Mouse (Mus musculus): Measurements from ENCODE around the gene Lrrc1. TPM values are rescaled to one million over a fixed set of nuclear protein-coding genes. Genes with fewer than 3 reads are reported as not detected.
A peak's percentile ranks its signal among the peaks of the same experiment; 100 is the strongest.

Lrrc1 gene
- total RNA-seq, 2 experiments from 2014 or later: 0.71 to 0.84 TPM

DNA sequence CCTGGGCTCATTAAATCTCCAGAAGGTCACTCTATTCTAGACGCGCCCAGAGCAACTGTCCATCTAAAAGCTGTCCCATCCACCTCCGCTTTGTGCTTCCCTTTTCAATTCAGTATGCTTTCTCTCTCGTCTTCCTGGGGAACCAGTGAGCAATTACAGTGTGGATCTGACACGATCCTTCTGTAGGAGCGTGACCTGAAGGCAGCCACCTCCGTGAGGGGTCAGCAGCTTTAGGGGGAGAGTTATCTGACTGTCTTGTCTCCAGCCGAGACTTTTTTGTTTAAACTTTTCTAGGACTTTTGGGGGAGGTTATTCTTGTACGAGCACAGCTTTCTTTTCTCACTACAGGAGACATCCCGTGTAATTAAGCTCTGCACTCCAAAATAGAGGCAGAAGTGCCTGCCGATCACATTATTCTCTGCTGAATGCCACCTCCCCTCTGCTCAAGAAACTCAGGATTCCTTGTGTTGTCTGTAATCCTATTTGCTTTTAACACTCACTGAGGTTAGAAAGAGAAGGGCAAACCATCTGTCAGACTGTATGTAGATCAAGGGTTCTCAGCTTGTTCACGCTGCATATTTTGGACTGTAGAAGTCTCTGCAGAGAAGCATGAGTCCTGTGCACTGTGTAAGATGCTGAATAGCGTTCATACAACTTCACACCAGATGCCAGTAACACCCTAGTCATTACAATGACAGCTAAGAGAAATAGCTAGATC, 24.3 kb upstream of the Lrrc1 start:
- DNase-seq: no peak
- no peak overlapping the region for H3K4me3 ChIP-seq

DNA sequence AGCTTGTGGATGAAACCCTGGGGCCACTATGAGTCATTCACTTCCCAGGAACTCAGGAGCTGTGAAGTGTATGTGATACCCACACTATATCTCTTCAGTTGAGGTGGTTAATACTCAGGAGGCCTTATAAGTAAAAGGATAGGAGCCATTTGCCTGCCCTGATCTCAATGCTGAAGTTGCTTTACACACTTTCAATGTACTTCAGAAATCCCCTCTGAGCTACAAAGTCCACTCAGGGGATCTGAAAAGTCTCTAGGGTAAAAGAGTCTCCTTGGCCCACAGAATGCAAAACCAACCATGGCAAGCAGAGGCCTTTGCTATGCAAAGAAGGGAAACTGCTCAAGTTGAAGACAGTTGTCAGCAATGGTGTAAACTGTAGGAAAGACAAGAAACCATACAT, 17.2 kb upstream of the Lrrc1 start:
- no peak for TF ChIP-seq CTCF (IDR thresholded peaks at IDR 0.05)
- DNase-seq: no peak
- intact Hi-C loops (cut with DNase I): no loop called here
- H3K4me3 ChIP-seq: no peak overlapping the region
- H3K27ac ChIP-seq: no peak overlapping the region

More for the DNA sequence above, 24.3 kb upstream of the Lrrc1 start:
- intact Hi-C loops (cut with DNase I): no loop called here
- TF ChIP-seq CTCF (IDR thresholded peaks at IDR 0.05): no peak
- no peak overlapping the region for H3K27ac ChIP-seq

DNA sequence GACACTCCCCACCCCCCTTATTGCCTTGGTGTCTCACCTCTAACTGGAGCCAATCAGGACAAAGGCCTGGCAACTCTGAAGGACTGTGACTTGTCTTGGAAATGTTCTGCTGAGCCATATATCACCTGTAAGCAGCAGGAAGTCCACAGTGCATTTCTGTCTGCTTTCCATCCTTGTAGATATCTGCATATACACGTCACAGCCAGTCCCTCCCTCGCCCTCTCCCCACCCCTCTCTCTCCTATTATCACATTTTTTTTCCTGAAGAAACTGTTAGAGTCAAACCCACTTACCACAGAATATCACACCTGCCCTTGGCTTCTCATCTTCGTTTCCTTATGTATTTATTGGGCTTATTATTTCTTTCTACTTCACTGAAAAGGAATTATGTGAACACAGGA, 13.3 kb upstream of the Lrrc1 start:
- intact Hi-C loops (cut with DNase I): no loop called here
- no peak overlapping the region for H3K27ac ChIP-seq
- no peak for DNase-seq
- no peak for TF ChIP-seq CTCF (IDR thresholded peaks at IDR 0.05)
- no peak overlapping the region for H3K4me3 ChIP-seq

DNA sequence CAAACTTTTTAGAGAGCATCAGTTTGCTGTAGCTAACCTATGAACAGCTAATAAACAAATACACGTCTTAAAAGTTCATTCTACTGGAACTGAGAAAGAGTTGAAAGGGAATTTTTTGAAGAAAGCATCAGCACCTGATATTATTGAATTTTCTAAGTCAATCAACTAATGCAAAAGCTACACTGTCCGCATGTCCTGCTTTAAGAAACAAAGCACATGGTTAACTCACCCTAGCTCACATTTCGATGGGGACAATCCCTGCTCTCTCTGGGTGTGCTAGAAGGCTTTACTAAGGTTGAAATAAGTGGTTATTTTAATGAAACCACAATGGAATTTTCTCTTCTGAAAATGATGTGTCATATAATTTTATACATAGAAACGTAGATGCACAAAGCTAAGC, 12.5 kb upstream of the Lrrc1 start:
- Histone ChIP-seq H3K4me3 (no peak overlapping the region), H3K27ac (no peak overlapping the region)
- TF ChIP-seq CTCF (IDR thresholded peaks at IDR 0.05): no peak
- intact Hi-C loops (cut with DNase I): no loop called here
- no peak for DNase-seq

DNA sequence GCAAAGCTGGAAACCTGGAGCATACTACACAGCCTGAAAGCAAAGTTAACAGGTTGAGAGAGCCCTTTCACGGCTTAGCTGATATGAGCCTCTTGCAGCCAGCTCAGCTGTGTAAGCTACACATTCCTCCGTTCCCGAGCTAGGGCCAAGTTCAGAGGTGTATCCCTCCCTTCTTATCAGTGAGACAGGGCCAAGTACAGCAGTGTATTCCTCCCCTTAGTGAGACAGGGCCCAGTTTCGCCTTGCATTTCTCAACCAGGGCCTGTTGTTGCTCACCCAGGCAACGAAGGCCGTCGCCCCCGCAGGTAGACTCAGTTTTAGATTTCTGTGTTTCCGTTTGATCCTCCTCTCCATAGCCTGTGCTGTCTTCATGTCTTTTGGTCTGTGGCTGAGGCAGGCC, 11.8 kb upstream of the Lrrc1 start:
- no peak overlapping the region for H3K27ac ChIP-seq
- no peak overlapping the region for H3K4me3 ChIP-seq
- no peak for TF ChIP-seq CTCF (IDR thresholded peaks at IDR 0.05)
- intact Hi-C loops (cut with DNase I): no loop called here
- no peak for DNase-seq

DNA sequence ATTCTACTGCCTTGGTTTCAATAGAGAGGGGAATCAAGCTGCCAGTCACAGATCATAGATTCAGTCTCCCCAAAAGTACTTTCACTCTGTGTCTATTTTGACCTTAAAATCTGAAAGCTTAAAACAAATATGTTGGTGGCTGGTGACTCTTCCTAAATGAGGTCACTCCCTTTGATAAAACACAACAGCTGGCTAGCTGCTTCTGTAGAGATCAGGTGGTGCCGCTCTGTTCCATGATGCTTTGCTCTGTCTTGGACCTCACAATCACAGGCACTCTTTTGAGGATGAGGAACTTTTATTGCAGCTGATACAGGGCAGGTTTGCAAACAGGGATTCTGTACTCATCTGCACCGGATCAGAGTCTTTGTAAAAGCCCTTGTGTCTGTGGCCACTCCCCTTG, 8.8 kb upstream of the Lrrc1 start:
- no peak overlapping the region for H3K27ac ChIP-seq
- intact Hi-C loops (cut with DNase I): no loop called here

DNA sequence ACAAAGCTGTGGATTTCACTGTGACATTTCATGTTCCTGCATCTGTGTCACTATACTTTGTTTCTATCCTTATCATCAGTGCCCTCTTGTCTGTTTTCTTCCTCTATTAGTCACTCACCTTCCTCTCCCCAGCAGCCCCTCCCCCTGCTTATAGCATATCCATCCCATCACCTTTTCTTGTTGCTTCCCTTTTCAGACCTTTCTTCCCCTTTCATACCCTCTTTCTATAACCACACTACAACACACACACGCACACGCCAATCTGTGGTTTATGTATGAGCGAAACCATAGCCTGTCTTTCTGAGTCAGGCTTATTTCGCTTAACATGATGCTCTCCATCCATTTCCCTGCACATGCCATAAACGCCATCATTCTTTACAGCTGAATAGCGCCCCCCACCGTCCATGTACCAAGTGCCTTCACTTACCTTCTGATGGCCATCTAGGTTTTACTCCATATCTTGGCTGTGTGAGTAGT, 6.4 kb upstream of the Lrrc1 start:
- intact Hi-C loops (cut with DNase I): no loop called here
- no peak for TF ChIP-seq CTCF (IDR thresholded peaks at IDR 0.05)
- no peak overlapping the region for H3K4me3 ChIP-seq
- no peak overlapping the region for H3K27ac ChIP-seq
- no peak for DNase-seq

More for the DNA sequence above, 8.8 kb upstream of the Lrrc1 start:
- TF ChIP-seq CTCF (IDR thresholded peaks at IDR 0.05): no peak
- DNase-seq: no peak
- no peak overlapping the region for H3K4me3 ChIP-seq

DNA sequence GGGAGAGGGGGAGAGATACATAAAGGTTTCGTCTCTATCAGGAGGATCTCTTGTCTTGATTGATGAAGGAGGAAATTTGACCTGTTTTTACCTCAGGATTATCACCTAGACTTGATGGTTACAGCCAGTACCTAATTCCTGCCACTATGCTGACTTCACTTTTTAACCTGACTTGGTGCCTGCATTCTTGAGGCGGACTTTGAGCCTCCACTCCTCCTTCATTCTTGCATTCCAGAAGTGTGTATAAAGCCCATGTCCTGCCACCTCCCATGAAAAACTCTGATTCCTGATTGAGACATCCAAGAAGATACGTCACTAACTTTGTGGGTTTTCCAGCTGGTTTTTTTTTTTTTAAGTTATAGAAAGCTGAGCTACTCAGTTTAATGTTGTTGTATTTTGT, 1.3 kb upstream of the Lrrc1 start:
- H3K4me3 ChIP-seq: no peak overlapping the region
- no peak for TF ChIP-seq CTCF (IDR thresholded peaks at IDR 0.05)
- DNase-seq: no peak
- intact Hi-C loops (cut with DNase I): no loop called here
- no peak overlapping the region for H3K27ac ChIP-seq

DNA sequence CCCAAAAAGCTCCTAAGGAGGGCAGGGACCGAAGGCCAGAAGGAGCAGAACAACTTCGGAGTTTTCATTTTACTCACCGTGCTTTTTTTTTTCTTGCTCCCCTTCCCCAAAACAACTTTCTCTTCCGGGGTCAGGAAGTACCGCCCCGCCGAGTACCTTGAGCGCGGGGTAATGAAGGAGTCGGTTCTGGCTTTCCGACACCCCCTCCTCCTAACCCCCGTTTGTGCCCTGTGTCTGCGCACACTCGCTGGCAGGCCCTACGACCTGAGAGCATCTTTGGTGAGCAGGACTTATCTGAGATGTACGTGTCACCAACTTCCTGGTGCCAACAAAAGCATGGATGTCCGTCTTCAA, 375 bp upstream of the Lrrc1 start:
- Histone ChIP-seq H3K27ac (peak overlapping the region; percentile 71), H3K4me3 (peak overlapping the region; percentile 78)
- intact Hi-C loops (cut with DNase I): no loop called here
- DNase-seq: peak; percentile 23
- no peak for TF ChIP-seq CTCF (IDR thresholded peaks at IDR 0.05)

DNA sequence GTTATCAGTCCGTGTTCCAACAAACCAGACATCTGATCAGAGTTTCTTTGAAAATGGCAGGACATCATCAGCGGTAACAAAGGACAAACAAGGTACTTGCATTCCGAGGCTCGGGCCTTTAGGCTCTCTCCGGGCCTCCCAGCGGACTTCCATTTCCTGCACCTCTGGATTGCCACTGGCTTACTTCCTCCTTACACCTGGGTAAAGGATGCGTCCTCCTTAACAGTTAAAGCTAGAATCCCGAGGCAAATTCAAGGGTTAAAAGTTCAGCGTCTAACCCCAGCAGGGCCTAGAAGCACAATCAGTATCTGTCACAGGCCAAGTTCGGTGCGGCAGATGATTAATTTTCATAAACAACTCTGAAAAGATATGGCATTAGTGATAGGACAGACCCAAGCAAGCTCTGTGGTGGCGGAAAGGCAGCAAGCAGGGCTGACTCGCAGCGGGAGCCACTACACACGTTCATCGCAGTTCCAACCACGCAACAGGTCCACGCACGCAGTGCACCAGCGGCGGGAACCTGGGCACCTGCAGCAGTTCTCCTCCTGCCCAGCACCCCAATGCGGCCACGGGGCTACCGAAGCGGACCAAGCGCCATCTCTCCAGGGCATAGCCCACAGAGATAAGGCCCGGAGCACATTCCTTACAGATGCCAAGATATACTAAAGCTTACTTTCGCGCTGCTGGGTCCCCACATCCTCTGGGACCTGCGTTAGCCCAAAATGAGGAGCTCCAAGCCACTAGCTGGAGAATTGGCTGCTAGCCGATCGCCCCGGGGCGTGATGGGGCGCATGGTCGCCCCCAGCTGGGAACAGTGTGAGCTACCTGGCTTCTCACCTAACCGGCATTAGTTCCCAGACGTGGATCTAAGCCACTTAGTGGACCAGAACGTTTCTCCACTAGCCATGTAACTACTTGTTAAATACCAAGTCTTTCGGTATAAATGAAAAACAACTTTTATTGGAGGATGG, 1.0 kb downstream of the Lrrc1 start:
- peak; percentile 26; the same call in 1 of the 2 replicates for TF ChIP-seq CTCF (IDR thresholded peaks at IDR 0.05)
- Histone ChIP-seq H3K27ac (peak overlapping the region; percentile 71), H3K4me3 (peak overlapping the region; percentile 78)
- intact Hi-C loops (cut with DNase I): loop anchor here (1.0 to 5.0 kb wide), 2 partner anchors 116 to 207 kb away; no protein-coding TSS in a partner anchor
- peak; percentile 46 for DNase-seq

DNA sequence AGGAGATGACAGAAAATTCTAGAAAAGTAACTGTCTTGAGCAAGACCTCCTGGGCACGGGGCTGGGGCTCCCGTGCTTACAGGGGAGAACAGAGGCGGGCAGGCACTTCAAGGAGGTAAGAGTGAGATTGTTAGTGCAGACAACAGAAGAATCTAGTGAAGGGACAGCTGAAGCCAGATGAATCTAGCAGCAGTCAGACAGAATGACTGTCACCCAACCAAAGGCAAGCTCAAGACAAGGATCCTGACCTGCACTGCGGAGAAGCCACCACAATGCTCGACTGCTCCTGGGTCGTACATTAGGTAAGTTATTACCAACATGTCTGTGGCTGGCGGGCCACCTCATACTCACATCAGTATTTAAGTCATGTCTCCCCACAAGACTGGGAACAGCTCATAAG, 3.1 kb downstream of the Lrrc1 start:
- no peak for TF ChIP-seq CTCF (IDR thresholded peaks at IDR 0.05)
- intact Hi-C loops (cut with DNase I): loop anchor here (5.0 kb wide), 1 partner anchor 114 kb away; no protein-coding TSS in a partner anchor
- no peak for DNase-seq
- Histone ChIP-seq H3K4me3 (no peak overlapping the region), H3K27ac (no peak overlapping the region)

DNA sequence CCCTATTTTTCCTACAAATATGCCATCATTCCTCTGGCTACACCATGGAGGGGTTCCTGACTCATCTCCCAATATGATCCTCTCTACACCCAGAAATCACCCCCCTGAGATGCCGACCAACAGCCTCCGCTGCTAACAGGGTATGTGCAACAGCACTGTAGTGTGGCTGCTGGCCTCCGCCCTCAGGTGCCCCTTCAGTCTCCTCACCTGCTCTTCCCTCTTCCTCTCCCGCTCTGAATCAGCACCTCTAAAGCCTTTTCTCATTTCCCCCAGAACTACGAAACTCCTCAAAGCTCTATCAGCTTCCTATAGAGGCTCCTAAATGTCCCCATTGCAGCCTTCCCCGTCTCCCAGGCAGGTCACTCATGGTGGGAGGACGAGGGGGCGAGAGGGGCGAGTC, 5.4 kb downstream of the Lrrc1 start:
- no peak for TF ChIP-seq CTCF (IDR thresholded peaks at IDR 0.05)

DNA sequence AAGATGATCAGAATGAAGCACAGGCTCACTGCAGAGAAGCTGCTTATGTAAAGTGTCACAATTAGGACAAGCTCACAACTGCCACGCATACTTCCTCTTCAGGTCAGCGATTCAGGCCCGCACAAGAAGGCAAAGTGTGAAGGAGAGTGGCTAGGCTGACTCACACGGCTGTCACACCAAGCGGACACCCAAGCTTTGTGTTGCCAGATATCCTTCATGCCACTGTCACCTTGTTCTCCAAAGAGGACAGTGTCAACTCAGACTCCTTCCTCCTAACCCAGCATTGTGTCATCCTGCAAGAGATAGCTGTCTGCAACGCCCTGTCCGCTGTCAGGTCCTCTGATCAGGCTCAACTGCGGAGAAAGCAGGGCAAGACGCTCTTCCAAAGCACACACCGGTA, 7.3 kb downstream of the Lrrc1 start:
- intact Hi-C loops (cut with DNase I): no loop called here
- H3K27ac ChIP-seq: no peak overlapping the region
- DNase-seq: no peak
- no peak overlapping the region for H3K4me3 ChIP-seq
- TF ChIP-seq CTCF (IDR thresholded peaks at IDR 0.05): no peak

More for the DNA sequence above, 5.4 kb downstream of the Lrrc1 start:
- no peak overlapping the region for H3K4me3 ChIP-seq
- no peak overlapping the region for H3K27ac ChIP-seq
- intact Hi-C loops (cut with DNase I): no loop called here
- DNase-seq: no peak

All from gastrocnemius, adult 2 months (tissue).